Mouse (Mus musculus) thymus, postnatal 10 days (tissue): ENCODE results near the gene Slco3a1.
"Not testable (repeated sequence)": the region's sequence is repeated elsewhere in the genome, so short reads cannot be mapped to it uniquely, and the experiment has no call there.

Experiments
- DNase-seq, 2 experiments: peaks; one replicate each; pipeline ENCODE4 v3.0.0; 2021; ENCODE audit warnings: low spot score in 2 of 2

Slco3a1 gene

GRCm38 (mm10) chr7:74429252-74429651 lies 125.3 kb downstream of the Slco3a1 start:
- no peak for DNase-seq

GRCm38 (mm10) chr7:74427135-74427534 lies 127.4 kb downstream of the Slco3a1 start:
- DNase-seq = no peak

GRCm38 (mm10) chr7:74425941-74426340 lies 128.6 kb downstream of the Slco3a1 start:
- DNase-seq = no peak

- DNase-seq = peak; percentile 16 to 34
Measured at GRCm38 (mm10) chr7:74423928-74424850, 130.4 kb downstream of the Slco3a1 start.

- no peak for DNase-seq
Measured at GRCm38 (mm10) chr7:74423316-74423715, 131.3 kb downstream of the Slco3a1 start.

GRCm38 (mm10) chr7:74422731-74423130 lies 131.8 kb downstream of the Slco3a1 start:
- DNase-seq = no peak

- no peak for DNase-seq
Measured at GRCm38 (mm10) chr7:74422002-74422401, 132.6 kb downstream of the Slco3a1 start.

GRCm38 (mm10) chr7:74421591-74421990 lies 133.0 kb downstream of the Slco3a1 start:
- DNase-seq = no peak

GRCm38 (mm10) chr7:74419706-74420105 lies 134.9 kb downstream of the Slco3a1 start:
- no peak for DNase-seq

GRCm38 (mm10) chr7:74417009-74417408 lies 137.6 kb downstream of the Slco3a1 start:
- DNase-seq = no peak

GRCm38 (mm10) chr7:74415241-74415640 lies 139.3 kb downstream of the Slco3a1 start:
- DNase-seq = no peak

- DNase-seq = no peak
Measured at GRCm38 (mm10) chr7:74413738-74414716, 140.6 kb downstream of the Slco3a1 start.

- no peak for DNase-seq
Measured at GRCm38 (mm10) chr7:74408601-74409323, 145.8 kb downstream of the Slco3a1 start.

- DNase-seq = not testable (repeated sequence)
Measured at GRCm38 (mm10) chr7:74407851-74408250, 146.7 kb downstream of the Slco3a1 start.

GRCm38 (mm10) chr7:74399729-74400128 lies 154.9 kb downstream of the Slco3a1 start:
- no peak for DNase-seq

- no peak for DNase-seq
Measured at GRCm38 (mm10) chr7:74399154-74399553, 155.4 kb downstream of the Slco3a1 start.

GRCm38 (mm10) chr7:74398326-74398725 lies 156.3 kb downstream of the Slco3a1 start:
- no peak for DNase-seq

GRCm38 (mm10) chr7:74391451-74391873 lies 163.1 kb downstream of the Slco3a1 start:
- no peak for DNase-seq

GRCm38 (mm10) chr7:74389570-74389969 lies 165.0 kb downstream of the Slco3a1 start:
- DNase-seq = no peak

- DNase-seq = no peak
Measured at GRCm38 (mm10) chr7:74386257-74386656, 168.3 kb downstream of the Slco3a1 start.

GRCm38 (mm10) chr7:74383040-74383666 lies 171.4 kb downstream of the Slco3a1 start:
- no peak for DNase-seq
